Mouse (Mus musculus) hindbrain, embryonic 13.5 days (tissue): ENCODE measurements around the gene Skor1. TPM values are rescaled to one million over a fixed set of nuclear protein-coding genes. Genes with fewer than 3 reads are reported as not detected.
A peak's percentile ranks its signal among the peaks of the same experiment; 100 is the strongest.

Source experiments
- ATAC-seq: fragments of 200-750 bp; cut with Nextera tagmentation; 2 replicates; pipeline ENCODE4 v1.8.0; 2017; ENCODE audit warnings: moderate TSS enrichment; ENCODE audit not compliant: low FRiP score
- H3K27ac ChIP-seq: fragments of 300-500 bp; sonication (generic); 2 replicates; pipeline ENCODE4 v1.5.1; 2015; ENCODE audit warnings: inconsistent platforms, mild to moderate bottlenecking, moderate library complexity
- H3K27me3 ChIP-seq: fragments of 300-500 bp; sonication (generic); 2 replicates; pipeline ENCODE4 v1.6.1; 2015; ENCODE audit warnings: mild to moderate bottlenecking, inconsistent platforms
- H3K36me3 ChIP-seq: fragments of 300-500 bp; sonication (generic); 2 replicates; pipeline ENCODE4 v1.6.1; 2015; ENCODE audit warnings: mild to moderate bottlenecking, inconsistent platforms
- H3K4me1 ChIP-seq: fragments of 300-500 bp; sonication (generic); replicated peaks from 2 replicates; pipeline ENCODE4 v1.6.1; 2015; ENCODE audit warnings: inconsistent platforms
- H3K4me2 ChIP-seq: fragments of 300-500 bp; sonication (generic); 2 replicates; pipeline ENCODE4 v1.6.1; 2015; ENCODE audit warnings: inconsistent platforms, mild to moderate bottlenecking, moderate library complexity
- H3K4me3 ChIP-seq: fragments of 300-500 bp; sonication (generic); 2 replicates; pipeline ENCODE4 v1.5.1; 2015; ENCODE audit warnings: mild to moderate bottlenecking, inconsistent platforms
- H3K9ac ChIP-seq: fragments of 300-500 bp; sonication (generic); 2 replicates; pipeline ENCODE4 v1.6.1; 2015; ENCODE audit warnings: mild to moderate bottlenecking, inconsistent platforms
- H3K9me3 ChIP-seq: fragments of 300-500 bp; sonication (generic); 2 replicates; pipeline ENCODE4 v1.6.1; 2016; ENCODE audit warnings: inconsistent platforms
- WGBS: fragments of 180-500 bp; shearing (Covaris S2); methylation state at CpG from one replicate; pipeline ENCODE4 v1.1.7; 2015; 5-methylcytosine and 5-hydroxymethylcytosine counted together
- polyA plus RNA-seq: library from polyadenylated mRNA; unstranded; fragments of >200 nt; fragmentation: Nextera tagmentation; extraction: Ambion mirVana; gene quantifications from 2 replicates; pipeline ENCODE4 v1.2.1, GENCODE M21; 2015

Skor1 gene
- polyA plus RNA-seq, 1 experiment from 2014 or later: 25.5 TPM

GRCm38 (mm10) chr9:63124512-63124911 lies 24.2 kb downstream of the Skor1 start:
- Histone ChIP-seq H3K4me2 (no peak overlapping the region), H3K9me3 (no peaks in the 10 kb centered on the region), H3K36me3 (no peaks in the 10 kb centered on the region), H3K27ac (no peak overlapping the region), H3K4me3 (no peak overlapping the region; the same call in 1 of the 2 replicates), H3K27me3 (peaks cover 9% of the 10 kb centered on the region; the same call in 1 of the 2 replicates), H3K4me1 (peaks cover 6% of the 10 kb centered on the region; the same call in 1 of the 2 replicates), H3K9ac (no peak overlapping the region)
- ATAC-seq: peak; percentile 28; the same call in 1 of the 2 replicates
- 49% methylated on average over 9 of the region's 9 CpGs for WGBS

GRCm38 (mm10) chr9:63123451-63124438 lies 25.0 kb downstream of the Skor1 start:
- peak overlapping the region; percentile 78 for H3K4me2 ChIP-seq
- WGBS: 6% methylated on average over 30 of the region's 30 CpGs
- H3K27ac ChIP-seq: peak overlapping the region; percentile 55; the same call in 1 of the 2 replicates

GRCm38 (mm10) chr9:63122161-63122833 lies 26.5 kb downstream of the Skor1 start:
- 50% methylated on average over 8 of the region's 8 CpGs for WGBS
- Histone ChIP-seq H3K27ac (no peak overlapping the region), H3K4me1 (peaks cover 6% of the 10 kb centered on the region; the same call in 1 of the 2 replicates), H3K4me3 (no peak overlapping the region), H3K36me3 (no peaks in the 10 kb centered on the region), H3K9ac (no peak overlapping the region), H3K4me2 (no peak overlapping the region), H3K27me3 (peaks cover 9% of the 10 kb centered on the region; the same call in 1 of the 2 replicates), H3K9me3 (no peaks in the 10 kb centered on the region)
- no peak for ATAC-seq

More at GRCm38 (mm10) chr9:63123451-63124438, 25.0 kb downstream of the Skor1 start:
- Histone ChIP-seq H3K9me3 (no peaks in the 10 kb centered on the region), H3K9ac (peak overlapping the region; percentile 75), H3K36me3 (no peaks in the 10 kb centered on the region), H3K4me3 (peak overlapping the region; percentile 45), H3K4me1 (peaks cover 6% of the 10 kb centered on the region; the same call in 1 of the 2 replicates), H3K27me3 (peaks cover 9% of the 10 kb centered on the region; the same call in 1 of the 2 replicates)
- peak; percentile 96 for ATAC-seq

- no peak for ATAC-seq
- Histone ChIP-seq H3K4me2 (no peak overlapping the region), H3K4me3 (no peak overlapping the region), H3K4me1 (no peaks in the 10 kb centered on the region), H3K9ac (no peak overlapping the region), H3K36me3 (no peaks in the 10 kb centered on the region), H3K27me3 (peaks cover 6% of the 10 kb centered on the region; the same call in 1 of the 2 replicates), H3K27ac (no peak overlapping the region), H3K9me3 (no peaks in the 10 kb centered on the region)
- WGBS: 61% methylated on average over 5 of the region's 5 CpGs
These were observed 30.4 kb downstream of the Skor1 start for GRCm38 (mm10) chr9:63118385-63118784.

GRCm38 (mm10) chr9:63112514-63112913 lies 36.2 kb downstream of the Skor1 start:
- WGBS: 66% methylated on average over 3 of the region's 3 CpGs
- Histone ChIP-seq H3K4me2 (no peak overlapping the region), H3K27ac (no peak overlapping the region), H3K36me3 (no peaks in the 10 kb centered on the region), H3K27me3 (no peaks in the 10 kb centered on the region), H3K9me3 (no peaks in the 10 kb centered on the region), H3K4me3 (no peak overlapping the region), H3K9ac (no peak overlapping the region), H3K4me1 (peaks cover 15% of the 10 kb centered on the region)
- no peak for ATAC-seq

GRCm38 (mm10) chr9:63109782-63110087 lies 39.0 kb downstream of the Skor1 start:
- ATAC-seq: no peak
- H3K4me1 ChIP-seq: peaks cover 15% of the 10 kb centered on the region
- 17% methylated on average over 2 of the region's 2 CpGs for WGBS
- H3K27ac ChIP-seq: peak overlapping the region; percentile 85
- no peaks in the 10 kb centered on the region for H3K36me3 ChIP-seq
- H3K4me2 ChIP-seq: peak overlapping the region; percentile 69
- no peaks in the 10 kb centered on the region for H3K27me3 ChIP-seq
- H3K9me3 ChIP-seq: no peaks in the 10 kb centered on the region
- H3K4me3 ChIP-seq: no peak overlapping the region
- H3K9ac ChIP-seq: no peak overlapping the region

- Histone ChIP-seq H3K36me3 (no peaks in the 10 kb centered on the region), H3K27ac (peak overlapping the region; percentile 85), H3K27me3 (no peaks in the 10 kb centered on the region), H3K9me3 (no peaks in the 10 kb centered on the region), H3K4me3 (peak overlapping the region; percentile 40), H3K9ac (peak overlapping the region; percentile 66), H3K4me2 (peak overlapping the region; percentile 69), H3K4me1 (peaks cover 15% of the 10 kb centered on the region)
- 1% methylated on average over 34 of the region's 34 CpGs for WGBS
- ATAC-seq: peak; percentile 59
These were observed 39.6 kb downstream of the Skor1 start for GRCm38 (mm10) chr9:63109020-63109781.

GRCm38 (mm10) chr9:63108580-63108979 lies 40.2 kb downstream of the Skor1 start:
- peak overlapping the region; percentile 69 for H3K4me2 ChIP-seq
- no peaks in the 10 kb centered on the region for H3K27me3 ChIP-seq
- ATAC-seq: no peak
- peak overlapping the region; percentile 66 for H3K9ac ChIP-seq
- H3K36me3 ChIP-seq: no peaks in the 10 kb centered on the region
- no peaks in the 10 kb centered on the region for H3K9me3 ChIP-seq
- H3K4me1 ChIP-seq: peaks cover 15% of the 10 kb centered on the region
- peak overlapping the region; percentile 40 for H3K4me3 ChIP-seq
- H3K27ac ChIP-seq: peak overlapping the region; percentile 85
- 38% methylated on average over 4 of the region's 4 CpGs for WGBS

GRCm38 (mm10) chr9:63100660-63101059 lies 48.1 kb downstream of the Skor1 start:
- no peak overlapping the region for H3K9ac ChIP-seq
- ATAC-seq: no peak
- no peak overlapping the region for H3K4me2 ChIP-seq
- 72% methylated on average over 5 of the region's 5 CpGs for WGBS
- H3K4me3 ChIP-seq: no peak overlapping the region
- no peaks in the 10 kb centered on the region for H3K9me3 ChIP-seq
- no peak overlapping the region for H3K27ac ChIP-seq
- H3K4me1 ChIP-seq: no peaks in the 10 kb centered on the region
- H3K27me3 ChIP-seq: no peaks in the 10 kb centered on the region
- H3K36me3 ChIP-seq: no peaks in the 10 kb centered on the region

- no peak for ATAC-seq
- Histone ChIP-seq H3K4me2 (no peak overlapping the region), H3K36me3 (no peaks in the 10 kb centered on the region), H3K27ac (no peak overlapping the region), H3K27me3 (no peaks in the 10 kb centered on the region), H3K4me1 (0 out of 2 replicates have a peak, but pooled peaks cover 2% of the 10 kb centered on the region), H3K4me3 (no peak overlapping the region), H3K9ac (no peak overlapping the region), H3K9me3 (no peaks in the 10 kb centered on the region)
These were observed 48.9 kb downstream of the Skor1 start for GRCm38 (mm10) chr9:63099876-63100275.

GRCm38 (mm10) chr9:63099344-63099743 lies 49.4 kb downstream of the Skor1 start:
- Histone ChIP-seq H3K4me3 (no peak overlapping the region), H3K9me3 (no peaks in the 10 kb centered on the region), H3K27ac (no peak overlapping the region), H3K9ac (no peak overlapping the region), H3K27me3 (no peaks in the 10 kb centered on the region), H3K4me1 (0 out of 2 replicates have a peak, but pooled peaks cover 2% of the 10 kb centered on the region), H3K4me2 (no peak overlapping the region), H3K36me3 (no peaks in the 10 kb centered on the region)
- 91% methylated on average over 4 of the region's 4 CpGs for WGBS
- ATAC-seq: no peak

GRCm38 (mm10) chr9:63098887-63099286 lies 49.9 kb downstream of the Skor1 start:
- no peak for ATAC-seq
- 0 out of 2 replicates have a peak, but pooled peaks cover 2% of the 10 kb centered on the region for H3K4me1 ChIP-seq
- no peak overlapping the region for H3K4me3 ChIP-seq
- no peak overlapping the region for H3K4me2 ChIP-seq
- H3K27ac ChIP-seq: no peak overlapping the region
- no peak overlapping the region for H3K9ac ChIP-seq
- no peaks in the 10 kb centered on the region for H3K36me3 ChIP-seq
- H3K9me3 ChIP-seq: no peaks in the 10 kb centered on the region
- WGBS: 84% methylated on average over 4 of the region's 4 CpGs
- H3K27me3 ChIP-seq: no peaks in the 10 kb centered on the region
